Mouse (Mus musculus) thymus, adult 18-20 months (tissue): Measurements from ENCODE around the gene Zmynd8.
A peak's percentile ranks its signal among the peaks of the same experiment; 100 is the strongest.
"Not testable (repeated sequence)": the region's sequence is repeated elsewhere in the genome, so short reads cannot be mapped to it uniquely, and the experiment has no call there.

Experiments used
- DNase-seq, 2 experiments: peaks; one replicate each; pipeline ENCODE4 v3.0.0; 2022; ENCODE audit warnings: mixed read lengths in 2 of 2

Zmynd8 gene

GRCm38 (mm10) chr2:165828770-165829169 is 70.0 kb downstream of the Zmynd8 start:
- DNase-seq = no peak

- DNase-seq = peak in 1 of 2 experiments; percentile 20
Measured at GRCm38 (mm10) chr2:165825964-165826712, 72.7 kb downstream of the Zmynd8 start.

GRCm38 (mm10) chr2:165825261-165825900 is 73.4 kb downstream of the Zmynd8 start:
- DNase-seq = no peak

GRCm38 (mm10) chr2:165824826-165825225 is 74.0 kb downstream of the Zmynd8 start:
- no peak for DNase-seq

- no peak for DNase-seq
Measured at GRCm38 (mm10) chr2:165822478-165822877, 76.3 kb downstream of the Zmynd8 start.

GRCm38 (mm10) chr2:165821671-165822070 is 77.1 kb downstream of the Zmynd8 start:
- no peak for DNase-seq

GRCm38 (mm10) chr2:165820504-165821095 is 78.2 kb downstream of the Zmynd8 start:
- no peak for DNase-seq

- no peak for DNase-seq
Measured at GRCm38 (mm10) chr2:165820073-165820472, 78.7 kb downstream of the Zmynd8 start.

GRCm38 (mm10) chr2:165818985-165819948 is 79.5 kb downstream of the Zmynd8 start:
- DNase-seq = peak in 1 of 2 experiments; percentile 30

GRCm38 (mm10) chr2:165818570-165818969 is 80.2 kb downstream of the Zmynd8 start:
- no peak for DNase-seq

GRCm38 (mm10) chr2:165817437-165817836 is 81.4 kb downstream of the Zmynd8 start:
- DNase-seq = no peak

- no peak for DNase-seq
Measured at GRCm38 (mm10) chr2:165815103-165815880, 83.5 kb downstream of the Zmynd8 start.

- no peak for DNase-seq
Measured at GRCm38 (mm10) chr2:165812889-165813288, 85.9 kb downstream of the Zmynd8 start.

- DNase-seq = peak in 1 of 2 experiments; percentile 25
Measured at GRCm38 (mm10) chr2:165811536-165811935, 87.3 kb downstream of the Zmynd8 start.

- no peak for DNase-seq
Measured at GRCm38 (mm10) chr2:165809901-165810477, 88.8 kb downstream of the Zmynd8 start.

GRCm38 (mm10) chr2:165809091-165809490 is 89.7 kb downstream of the Zmynd8 start:
- DNase-seq = no peak

- no peak for DNase-seq
Measured at GRCm38 (mm10) chr2:165808179-165808975, 90.4 kb downstream of the Zmynd8 start.

- DNase-seq = not testable (repeated sequence)
Measured at GRCm38 (mm10) chr2:165800174-165800573, 98.6 kb downstream of the Zmynd8 start.

GRCm38 (mm10) chr2:165797876-165798275 is 100.9 kb downstream of the Zmynd8 start:
- no peak for DNase-seq

- peak in 1 of 2 experiments; percentile 40 for DNase-seq
Measured at GRCm38 (mm10) chr2:165793283-165793638, 105.6 kb downstream of the Zmynd8 start.
